Mouse (Mus musculus): ENCODE results near the gene Krtap6-2. TPM values are rescaled to one million over a fixed set of nuclear protein-coding genes. Genes with fewer than 3 reads are reported as not detected.

Krtap6-2 gene
- not detected in 2 replicates for polyA plus RNA-seq (2012)

- no peaks in the 10 kb centered on the region for H3K27me3 ChIP-seq (ENCODE audit: control insufficient read depth)
- H3K9me3 ChIP-seq (ENCODE audit: control insufficient read depth, low read length), result peaks cover 10% of the 10 kb centered on the region
- TF ChIP-seq GATA1 (IDR thresholded peaks at IDR 0.05; ENCODE audit: low read length), result no peak
- TF ChIP-seq TAL1 (IDR thresholded peaks at IDR 0.05; ENCODE audit: low read length), result no peak
- no peaks in the 10 kb centered on the region for H3K36me3 ChIP-seq (ENCODE audit: control insufficient read depth)
- no peak within 1 kb of the TSS for H3K4me3 ChIP-seq (replicated peaks)
- no peaks in the 10 kb centered on the region for H3K4me1 ChIP-seq (ENCODE audit: control insufficient read depth)
Measured at GRCm38 (mm10) chr16:89420011-89420410, at the start of gene Krtap6-2. Gene Krtap6-2 (minus strand): TSS chr16:89420111.

- Histone ChIP-seq H3K4me3 (replicated peaks) (no peak overlapping the region), H3K36me3 (ENCODE audit: control insufficient read depth) (no peaks in the 10 kb centered on the region), H3K27me3 (ENCODE audit: control insufficient read depth) (no peaks in the 10 kb centered on the region), H3K9me3 (ENCODE audit: control insufficient read depth, low read length) (peaks cover 32% of the 10 kb centered on the region), H3K4me1 (ENCODE audit: control insufficient read depth) (no peaks in the 10 kb centered on the region)
- TF ChIP-seq TAL1 (IDR thresholded peaks at IDR 0.05; ENCODE audit: low read length) (no peak), GATA1 (IDR thresholded peaks at IDR 0.05; ENCODE audit: low read length) (no peak)
Measured at GRCm38 (mm10) chr16:89461189-89461588, 41.3 kb upstream of the Krtap6-2 start.

- Histone ChIP-seq H3K36me3 (ENCODE audit: control insufficient read depth) (no peaks in the 10 kb centered on the region), H3K27me3 (ENCODE audit: control insufficient read depth) (no peaks in the 10 kb centered on the region), H3K4me1 (ENCODE audit: control insufficient read depth) (no peaks in the 10 kb centered on the region), H3K4me3 (replicated peaks) (no peak overlapping the region), H3K9me3 (ENCODE audit: control insufficient read depth, low read length) (peaks cover 11% of the 10 kb centered on the region; the same call in 1 of the 2 replicates)
- TF ChIP-seq GATA1 (IDR thresholded peaks at IDR 0.05; ENCODE audit: low read length) (no peak), TAL1 (IDR thresholded peaks at IDR 0.05; ENCODE audit: low read length) (no peak)
Measured at GRCm38 (mm10) chr16:89429586-89429985, 9.7 kb upstream of the Krtap6-2 start.

- no peaks in the 10 kb centered on the region for H3K36me3 ChIP-seq (ENCODE audit: control insufficient read depth)
- no peaks in the 10 kb centered on the region for H3K27me3 ChIP-seq (ENCODE audit: control insufficient read depth)
- H3K4me1 ChIP-seq (ENCODE audit: control insufficient read depth), result no peaks in the 10 kb centered on the region
- H3K4me3 ChIP-seq (replicated peaks), result no peak overlapping the region
- peaks cover 14% of the 10 kb centered on the region; the same call in 1 of the 2 replicates for H3K9me3 ChIP-seq (ENCODE audit: control insufficient read depth, low read length)
- TF ChIP-seq TAL1 (IDR thresholded peaks at IDR 0.05; ENCODE audit: low read length), result no peak
Measured at GRCm38 (mm10) chr16:89425310-89425709, 5.4 kb upstream of the Krtap6-2 start.

- H3K4me3 ChIP-seq (replicated peaks), result no peak overlapping the region
- TF ChIP-seq TAL1 (IDR thresholded peaks at IDR 0.05; ENCODE audit: low read length) (no peak), GATA1 (IDR thresholded peaks at IDR 0.05; ENCODE audit: low read length) (no peak)
- H3K4me1 ChIP-seq (ENCODE audit: control insufficient read depth), result no peaks in the 10 kb centered on the region
- H3K9me3 ChIP-seq (ENCODE audit: control insufficient read depth, low read length), result peaks cover 14% of the 10 kb centered on the region
- no peaks in the 10 kb centered on the region for H3K36me3 ChIP-seq (ENCODE audit: control insufficient read depth)
- H3K27me3 ChIP-seq (ENCODE audit: control insufficient read depth), result no peaks in the 10 kb centered on the region
Measured at GRCm38 (mm10) chr16:89416311-89416710, 3.6 kb downstream of the Krtap6-2 start.

- Histone ChIP-seq H3K36me3 (ENCODE audit: control insufficient read depth) (no peaks in the 10 kb centered on the region), H3K9me3 (ENCODE audit: control insufficient read depth, low read length) (peaks cover 6% of the 10 kb centered on the region; the same call in 1 of the 2 replicates), H3K4me3 (replicated peaks) (no peak overlapping the region), H3K27me3 (ENCODE audit: control insufficient read depth) (no peaks in the 10 kb centered on the region), H3K4me1 (ENCODE audit: control insufficient read depth) (no peaks in the 10 kb centered on the region)
- TF ChIP-seq GATA1 (IDR thresholded peaks at IDR 0.05; ENCODE audit: low read length), result no peak
- no peak for TF ChIP-seq TAL1 (IDR thresholded peaks at IDR 0.05; ENCODE audit: low read length)
Measured at GRCm38 (mm10) chr16:89410345-89411068, 9.4 kb downstream of the Krtap6-2 start.

GRCm38 (mm10) chr16:89403768-89404167 is 16.1 kb downstream of the Krtap6-2 start, which contains the start of gene Krtap21-1:
Gene Krtap21-1 (minus strand): TSS chr16:89403868.
- Histone ChIP-seq H3K4me1 (ENCODE audit: control insufficient read depth) (no peaks in the 10 kb centered on the region), H3K27me3 (ENCODE audit: control insufficient read depth) (no peaks in the 10 kb centered on the region), H3K4me3 (replicated peaks) (no peak within 1 kb of the TSS), H3K36me3 (ENCODE audit: control insufficient read depth) (no peaks in the 10 kb centered on the region), H3K9me3 (ENCODE audit: control insufficient read depth, low read length) (peaks cover 18% of the 10 kb centered on the region)
- no peak for TF ChIP-seq GATA1 (IDR thresholded peaks at IDR 0.05; ENCODE audit: low read length)
- no peak for TF ChIP-seq TAL1 (IDR thresholded peaks at IDR 0.05; ENCODE audit: low read length)

- Histone ChIP-seq H3K4me1 (ENCODE audit: control insufficient read depth) (no peaks in the 10 kb centered on the region), H3K9me3 (ENCODE audit: control insufficient read depth, low read length) (peaks cover 5% of the 10 kb centered on the region), H3K36me3 (ENCODE audit: control insufficient read depth) (no peaks in the 10 kb centered on the region), H3K27me3 (ENCODE audit: control insufficient read depth) (no peaks in the 10 kb centered on the region), H3K4me3 (replicated peaks) (no peak overlapping the region)
- TF ChIP-seq TAL1 (IDR thresholded peaks at IDR 0.05; ENCODE audit: low read length), result no peak
Measured at GRCm38 (mm10) chr16:89372734-89373461, 47.0 kb downstream of the Krtap6-2 start.

Other genes with a start within 250 kb of the Krtap6-2 start
- not detected in 2 replicates for gene 1110057P08Rik, start 245.4 kb downstream of the Krtap6-2 start, polyA plus RNA-seq (2012)
- gene Krtap20-2, start 214.2 kb downstream of the Krtap6-2 start, polyA plus RNA-seq (2012), result not detected in 2 replicates
- not detected in 2 replicates for gene Krtap21-1, start 16.2 kb downstream of the Krtap6-2 start, polyA plus RNA-seq (2012)
- not detected in 2 replicates for gene Krtap8-1, start 67.8 kb upstream of the Krtap6-2 start, polyA plus RNA-seq (2012)
- gene Krtap7-1, start 88.2 kb upstream of the Krtap6-2 start, polyA plus RNA-seq (2012), result not detected in 2 replicates
- gene Krtap11-1, start 151.1 kb upstream of the Krtap6-2 start, polyA plus RNA-seq (2012), result not detected in 2 replicates

Measured in erythroblast, embryonic 14.5 days (primary cell).